Mouse (Mus musculus) ovary, adult 2 months (tissue): ENCODE data around the gene Map3k21. TPM values are rescaled to one million over a fixed set of nuclear protein-coding genes. Genes with fewer than 3 reads are reported as not detected.

Source experiments
- polyA plus RNA-seq: library from polyadenylated mRNA; depleted of rRNA; stranded (reverse); fragments of >200 nt; gene quantifications from 2 replicates; pipeline ENCODE4 v1.2.3, GENCODE M21; 2012; rRNA removed

Map3k21 gene
- 4.4 and 5.5 TPM in 2 replicates for polyA plus RNA-seq

DNA sequence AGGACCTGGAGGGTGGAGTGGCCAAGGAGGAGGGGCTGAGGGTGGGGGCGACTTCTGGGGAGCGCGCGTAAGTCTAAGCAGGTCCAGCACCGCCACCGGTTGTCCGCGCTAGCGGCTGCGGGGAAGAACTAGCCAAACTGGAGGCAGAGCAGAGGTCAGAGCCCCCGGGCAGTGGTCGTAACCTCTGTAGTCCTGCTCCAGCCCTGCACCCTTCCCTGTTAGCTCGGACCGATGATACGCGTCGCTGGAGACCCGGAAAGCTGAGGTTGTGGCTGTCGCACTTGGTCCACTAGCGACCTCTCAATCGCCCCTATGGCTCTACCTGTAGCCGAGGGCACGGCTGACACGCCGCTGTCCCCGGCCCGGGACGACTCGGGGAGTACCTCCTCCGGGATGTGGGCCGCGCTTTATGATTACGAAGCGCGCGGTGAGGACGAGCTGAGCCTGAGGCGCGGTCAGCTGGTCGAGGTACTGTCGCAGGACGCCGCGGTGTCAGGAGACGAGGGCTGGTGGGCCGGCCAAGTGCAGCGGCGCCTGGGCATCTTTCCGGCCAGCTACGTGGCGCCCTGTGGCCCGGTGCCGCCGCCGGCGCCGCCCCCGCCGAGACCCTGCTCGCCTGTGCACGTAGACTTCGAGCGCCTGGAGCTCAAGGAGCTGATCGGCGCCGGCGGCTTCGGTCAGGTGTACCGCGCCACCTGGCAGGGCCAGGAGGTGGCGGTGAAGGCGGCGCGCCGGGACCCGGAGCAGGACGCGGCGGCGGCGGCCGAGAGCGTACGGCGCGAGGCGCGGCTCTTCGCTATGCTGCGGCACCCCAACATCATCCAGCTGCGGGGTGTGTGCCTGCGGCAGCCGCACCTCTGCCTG is at the start of gene Map3k21:
Gene Map3k21 (plus strand): TSS at position 86 of the 864 bp plus-strand sequence.

DNA sequence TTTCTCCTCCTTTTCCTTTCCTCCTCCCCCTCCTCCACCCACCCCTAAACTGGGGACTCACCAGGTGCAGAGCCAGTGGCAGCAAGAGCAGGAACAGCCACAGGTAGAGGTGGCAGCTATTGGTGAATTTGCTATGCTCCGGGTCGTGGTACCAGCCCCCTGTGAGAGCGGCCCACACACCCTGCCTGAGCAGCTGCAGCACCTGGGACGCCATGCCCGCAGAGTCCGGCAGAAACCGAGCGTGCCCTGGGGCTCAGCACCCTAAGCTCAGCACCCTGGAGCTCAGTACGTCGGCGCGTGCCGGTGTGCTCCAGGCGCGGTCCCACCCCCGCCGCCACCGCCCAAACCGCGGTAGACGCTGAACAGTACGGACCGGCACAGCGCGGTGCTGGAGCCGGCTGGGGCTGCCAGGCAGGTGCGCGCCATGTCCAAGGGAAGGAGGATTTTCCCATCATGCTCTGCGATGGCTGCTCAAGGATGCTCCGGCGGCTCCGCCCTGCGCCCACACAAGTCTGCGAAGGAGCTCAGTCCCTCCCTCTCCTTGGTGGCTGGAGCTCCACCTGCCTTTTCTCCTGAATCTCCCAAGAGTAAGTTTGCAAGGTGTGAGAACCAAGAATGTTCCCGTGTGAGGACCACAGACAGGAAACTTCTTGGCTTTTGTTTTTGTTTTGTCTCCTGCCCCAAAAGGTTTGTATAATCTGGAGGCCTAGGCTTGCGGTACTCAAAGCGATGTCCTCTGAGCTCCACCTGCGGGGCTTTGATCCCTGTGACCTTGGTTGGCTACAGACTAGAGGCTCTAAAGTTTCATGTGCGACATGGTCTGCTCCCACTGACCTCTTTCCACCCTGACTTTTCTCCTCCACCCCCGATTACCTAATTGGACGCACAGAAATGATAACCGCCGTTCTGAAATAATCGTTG is 12.1 kb upstream of the Map3k21 start, which contains the start of gene Pcnx2:
Gene Pcnx2 (minus strand): TSS at position 450 of the 921 bp plus-strand sequence.

DNA sequence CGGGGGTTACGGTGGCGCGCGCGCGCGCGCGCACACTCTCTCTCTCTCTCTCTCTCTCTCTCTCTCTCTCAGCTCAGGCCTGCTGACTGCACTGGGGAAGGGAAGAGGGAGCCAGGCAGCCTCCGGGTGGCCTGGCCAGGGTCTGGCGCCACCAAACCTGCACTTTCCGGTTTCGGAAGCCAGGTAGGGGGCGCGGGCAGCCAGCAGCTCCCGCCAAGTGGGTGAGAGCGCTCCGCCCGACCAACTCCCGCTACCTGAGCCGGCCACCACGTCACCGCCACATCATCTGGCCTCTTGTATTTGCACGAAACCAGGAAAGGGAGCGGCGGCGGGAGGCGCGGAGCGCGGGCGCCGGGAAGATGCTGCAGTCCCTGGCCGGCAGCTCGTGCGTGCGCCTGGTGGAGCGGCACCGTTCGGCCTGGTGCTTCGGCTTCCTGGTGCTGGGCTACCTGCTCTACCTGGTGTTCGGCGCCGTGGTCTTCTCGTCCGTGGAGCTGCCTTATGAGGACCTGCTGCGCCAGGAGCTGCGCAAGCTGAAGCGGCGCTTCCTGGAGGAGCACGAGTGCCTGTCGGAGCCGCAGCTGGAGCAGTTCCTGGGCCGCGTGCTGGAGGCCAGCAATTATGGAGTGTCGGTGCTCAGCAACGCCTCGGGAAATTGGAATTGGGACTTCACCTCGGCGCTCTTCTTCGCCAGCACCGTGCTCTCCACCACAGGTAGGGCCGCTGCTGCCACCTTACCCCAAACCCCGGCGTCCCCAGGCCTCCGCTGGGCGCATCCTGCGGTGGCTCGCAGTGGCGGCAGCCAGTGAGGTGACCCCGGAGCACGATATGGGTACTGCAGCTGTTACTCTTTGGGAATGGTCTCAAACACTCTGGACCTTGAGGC is 85.1 kb downstream of the Map3k21 start, which contains the start of gene Kcnk1:
Gene Kcnk1 (plus strand): TSS at position 70 of the 886 bp plus-strand sequence.

Other genes starting within 250 kb of the Map3k21 start
- gene Map10, start 240.6 kb upstream of the Map3k21 start, polyA plus RNA-seq: 3.3 and 6.5 TPM in 2 replicates
- 38.7 and 41.3 TPM in 2 replicates for gene Ntpcr, start 180.5 kb upstream of the Map3k21 start, polyA plus RNA-seq
- 10.4 and 11.7 TPM in 2 replicates for gene Pcnx2, start 12.1 kb upstream of the Map3k21 start, polyA plus RNA-seq
- 96.4 and 124 TPM in 2 replicates for gene Kcnk1, start 84.7 kb downstream of the Map3k21 start, polyA plus RNA-seq